Mouse (Mus musculus): ENCODE data around the gene Fam172a. TPM values are rescaled to one million over a fixed set of nuclear protein-coding genes. Genes with fewer than 3 reads are reported as not detected.

Gene Fam172a
- polyA plus RNA-seq, 1 experiment from 2014 or later = 23.3 TPM

DNA sequence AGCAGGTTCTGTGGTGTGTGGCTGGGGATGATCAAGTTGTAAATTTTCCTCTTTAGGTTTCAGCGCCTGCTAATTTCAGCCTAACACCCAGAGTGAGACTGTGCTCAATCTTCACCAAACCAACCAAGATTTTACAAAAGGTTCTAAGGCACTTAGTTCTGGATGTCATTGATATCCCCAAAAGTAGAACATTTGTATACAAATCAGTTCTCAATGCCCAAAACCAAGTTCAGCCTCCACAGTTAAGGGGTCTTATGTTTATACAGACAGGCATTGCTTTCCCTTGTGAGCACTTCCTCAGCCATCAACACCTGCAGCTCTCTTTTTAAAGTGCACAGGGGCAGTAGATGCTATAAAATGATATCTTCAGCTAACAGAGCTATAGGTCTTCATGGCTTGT is 473.1 kb downstream of the Fam172a start:
- Histone ChIP-seq H3K9me3 (ENCODE audit: control insufficient read depth, low read length) (no peaks in the 10 kb centered on the region), H3K4me3 (ENCODE audit: control insufficient read depth in 1 of 2, insufficient read depth in 1 of 2, low read depth in 1 of 2, low read length in 2 of 2) (no peak overlapping the region), H3K36me3 (ENCODE audit: control insufficient read depth, insufficient read depth, low read length) (no peaks in the 10 kb centered on the region), H3K4me1 (ENCODE audit: control insufficient read depth in 2 of 2, insufficient read depth in 2 of 2, low read length in 2 of 2) (peaks cover 2 to 6% of the 10 kb centered on the region in 2 experiments; a peak in 3 of 4 replicates), H3K9ac (ENCODE audit: low read length) (no peak overlapping the region), H3K27ac (replicated peaks in 1 of 2; ENCODE audit: control insufficient read depth in 1 of 2, insufficient read depth in 1 of 2, low read depth in 2 of 2, low read length in 2 of 2) (no peak overlapping the region), H3K27me3 (ENCODE audit: control insufficient read depth, insufficient read depth, low read length) (peaks cover 92% of the 10 kb centered on the region), H3K4me2 (ENCODE audit: low read length) (no peak overlapping the region)
- no peak for ATAC-seq (ENCODE audit: insufficient number of reproducible peaks, insufficient read depth, low FRiP score, low read depth)
- 8% methylated on average over 1 of the region's 1 CpGs for WGBS

DNA sequence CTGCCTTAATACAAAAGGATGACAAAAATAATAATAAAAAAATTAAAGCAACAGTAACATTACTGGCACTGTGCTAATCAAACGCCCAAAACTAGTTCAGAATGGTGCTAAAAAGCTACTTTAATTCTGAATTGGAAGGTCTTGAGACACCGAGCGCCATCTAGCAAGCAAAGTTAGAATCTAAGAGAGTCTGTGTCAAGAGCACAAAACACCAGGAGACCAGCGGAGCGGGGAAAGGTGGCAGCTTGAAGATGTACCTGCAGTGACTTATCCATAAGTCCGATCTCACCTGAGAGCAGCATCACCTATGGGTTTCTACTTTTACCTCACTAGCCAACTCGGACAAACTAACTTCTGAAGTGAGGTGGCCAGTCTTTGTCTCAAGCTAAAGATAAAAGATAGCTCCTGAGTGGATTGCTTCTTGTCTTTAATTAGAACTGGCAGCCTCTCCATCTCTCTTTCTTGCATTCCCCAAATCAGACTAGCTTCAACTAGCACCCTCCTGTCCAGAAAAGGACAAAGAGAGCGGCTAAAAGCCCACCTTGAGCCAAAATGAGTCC is 474.1 kb downstream of the Fam172a start:
- H3K4me2 ChIP-seq (ENCODE audit: low read length) = no peak overlapping the region
- H3K9ac ChIP-seq (ENCODE audit: low read length) = no peak overlapping the region
- no peaks in the 10 kb centered on the region for H3K9me3 ChIP-seq (ENCODE audit: control insufficient read depth, low read length)
- peaks cover 94% of the 10 kb centered on the region for H3K27me3 ChIP-seq (ENCODE audit: control insufficient read depth, insufficient read depth, low read length)
- no peak for ATAC-seq (ENCODE audit: insufficient number of reproducible peaks, insufficient read depth, low FRiP score, low read depth)
- H3K36me3 ChIP-seq (ENCODE audit: control insufficient read depth, insufficient read depth, low read length) = no peaks in the 10 kb centered on the region
- peaks cover 2 to 6% of the 10 kb centered on the region in 2 experiments; a peak in 3 of 4 replicates for H3K4me1 ChIP-seq (ENCODE audit: control insufficient read depth in 2 of 2, insufficient read depth in 2 of 2, low read length in 2 of 2)
- H3K27ac ChIP-seq (replicated peaks in 1 of 2; ENCODE audit: control insufficient read depth in 1 of 2, insufficient read depth in 1 of 2, low read depth in 2 of 2, low read length in 2 of 2) = no peak overlapping the region
- WGBS = 2% methylated on average over 8 of the region's 8 CpGs
- no peak overlapping the region for H3K4me3 ChIP-seq (ENCODE audit: control insufficient read depth in 1 of 2, insufficient read depth in 1 of 2, low read depth in 1 of 2, low read length in 2 of 2)

DNA sequence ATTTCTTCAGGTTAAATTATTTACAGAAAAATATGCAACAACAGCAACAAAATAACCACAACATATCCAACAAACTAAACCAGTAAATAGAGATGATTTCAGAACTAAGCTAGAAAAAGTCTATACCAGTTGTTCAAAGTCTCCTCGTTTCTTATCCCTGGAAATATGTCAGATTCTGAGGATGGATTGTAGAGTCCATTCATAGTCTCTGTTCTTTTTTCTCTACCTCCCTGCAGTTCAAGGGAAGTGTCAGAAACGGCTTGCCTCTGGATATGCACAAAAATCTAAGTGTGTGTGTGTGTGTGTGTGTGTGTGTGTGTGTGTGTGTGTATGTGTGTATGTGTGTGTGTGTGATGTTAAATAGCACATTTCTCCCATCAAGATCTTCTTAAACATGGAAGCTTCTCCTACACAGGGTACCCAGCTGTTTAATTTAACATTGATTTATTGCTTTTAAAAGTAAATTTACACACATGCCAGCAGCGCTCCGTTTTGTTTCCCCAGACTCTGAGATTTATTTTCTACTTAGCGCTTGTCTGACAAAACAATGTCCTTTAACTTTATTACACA is 475.6 kb downstream of the Fam172a start:
- Histone ChIP-seq H3K36me3 (ENCODE audit: control insufficient read depth, insufficient read depth, low read length) (no peaks in the 10 kb centered on the region), H3K4me1 (ENCODE audit: control insufficient read depth in 2 of 2, insufficient read depth in 2 of 2, low read length in 2 of 2) (peaks cover 2 to 13% of the 10 kb centered on the region in 2 experiments; a peak in 3 of 4 replicates), H3K9me3 (ENCODE audit: control insufficient read depth, low read length) (no peaks in the 10 kb centered on the region), H3K4me2 (ENCODE audit: low read length) (no peak overlapping the region), H3K9ac (ENCODE audit: low read length) (no peak overlapping the region), H3K27me3 (ENCODE audit: control insufficient read depth, insufficient read depth, low read length) (peaks cover 96% of the 10 kb centered on the region), H3K27ac (replicated peaks in 1 of 2; ENCODE audit: control insufficient read depth in 1 of 2, insufficient read depth in 1 of 2, low read depth in 2 of 2, low read length in 2 of 2) (no peak overlapping the region), H3K4me3 (ENCODE audit: control insufficient read depth in 1 of 2, insufficient read depth in 1 of 2, low read depth in 1 of 2, low read length in 2 of 2) (no peak overlapping the region)
- no peak for ATAC-seq (ENCODE audit: insufficient number of reproducible peaks, insufficient read depth, low FRiP score, low read depth)
- WGBS = 10% methylated on average over 5 of the region's 5 CpGs

DNA sequence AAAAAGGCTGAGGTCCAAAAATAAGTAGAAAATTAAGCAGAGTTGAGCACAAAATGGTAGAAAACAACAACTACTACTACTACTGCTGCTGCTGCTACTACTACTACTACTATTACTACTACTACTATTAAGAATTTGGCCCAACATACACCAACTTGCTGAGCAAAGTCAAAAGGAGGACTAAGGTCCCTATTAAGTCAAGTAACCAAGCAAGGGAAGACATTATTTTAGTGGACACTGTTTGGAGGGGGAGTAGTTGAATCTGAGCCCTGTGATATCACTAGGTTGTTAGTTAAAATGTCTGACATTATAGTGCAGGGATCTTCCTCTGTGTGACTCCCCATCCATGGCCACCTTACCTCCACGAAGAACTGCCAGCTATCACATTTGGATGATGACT is 476.2 kb downstream of the Fam172a start:
- Histone ChIP-seq H3K4me1 (ENCODE audit: control insufficient read depth in 2 of 2, insufficient read depth in 2 of 2, low read length in 2 of 2) (peaks cover 2 to 13% of the 10 kb centered on the region in 2 experiments; a peak in 3 of 4 replicates), H3K27me3 (ENCODE audit: control insufficient read depth, insufficient read depth, low read length) (peaks cover 96% of the 10 kb centered on the region), H3K36me3 (ENCODE audit: control insufficient read depth, insufficient read depth, low read length) (no peaks in the 10 kb centered on the region), H3K4me3 (ENCODE audit: control insufficient read depth in 1 of 2, insufficient read depth in 1 of 2, low read depth in 1 of 2, low read length in 2 of 2) (no peak overlapping the region), H3K9me3 (ENCODE audit: control insufficient read depth, low read length) (no peaks in the 10 kb centered on the region), H3K27ac (replicated peaks in 1 of 2; ENCODE audit: control insufficient read depth in 1 of 2, insufficient read depth in 1 of 2, low read depth in 2 of 2, low read length in 2 of 2) (no peak overlapping the region), H3K4me2 (ENCODE audit: low read length) (no peak overlapping the region), H3K9ac (ENCODE audit: low read length) (no peak overlapping the region)
- no peak for ATAC-seq (ENCODE audit: insufficient number of reproducible peaks, insufficient read depth, low FRiP score, low read depth)
- 0% methylated on average over 1 of the region's 1 CpGs for WGBS

DNA sequence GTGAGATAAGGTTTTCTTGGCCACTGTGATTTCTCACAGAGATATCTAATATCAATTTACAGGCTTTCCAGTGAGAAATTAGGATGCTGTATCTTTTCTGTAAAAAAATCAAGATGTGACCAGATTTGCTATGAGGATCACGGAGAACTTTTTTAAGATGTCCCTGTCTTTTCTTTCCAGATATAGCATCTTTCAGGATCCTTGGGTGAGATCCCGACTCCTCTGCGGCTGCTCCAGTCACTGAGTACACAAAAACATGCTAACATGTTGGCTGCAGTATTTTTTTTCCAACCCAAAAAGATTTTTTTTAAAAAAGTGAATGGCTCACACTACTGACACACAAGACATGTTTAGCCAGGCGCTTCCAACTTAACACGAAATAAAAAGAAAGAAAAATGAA is 476.9 kb downstream of the Fam172a start:
- H3K4me3 ChIP-seq (ENCODE audit: control insufficient read depth in 1 of 2, insufficient read depth in 1 of 2, low read depth in 1 of 2, low read length in 2 of 2) = peak overlapping the region in 1 of 2 experiments; percentile 34; a peak in 1 of 4 replicates
- H3K27ac ChIP-seq (replicated peaks in 1 of 2; ENCODE audit: control insufficient read depth in 1 of 2, insufficient read depth in 1 of 2, low read depth in 2 of 2, low read length in 2 of 2) = no peak overlapping the region
- no peaks in the 10 kb centered on the region for H3K9me3 ChIP-seq (ENCODE audit: control insufficient read depth, low read length)
- peaks cover 2 to 13% of the 10 kb centered on the region in 2 experiments; a peak in 3 of 4 replicates for H3K4me1 ChIP-seq (ENCODE audit: control insufficient read depth in 2 of 2, insufficient read depth in 2 of 2, low read length in 2 of 2)
- H3K36me3 ChIP-seq (ENCODE audit: control insufficient read depth, insufficient read depth, low read length) = no peaks in the 10 kb centered on the region
- ATAC-seq (ENCODE audit: insufficient number of reproducible peaks, insufficient read depth, low FRiP score, low read depth) = no peak
- H3K4me2 ChIP-seq (ENCODE audit: low read length) = peak overlapping the region; percentile 60; the same call in 1 of the 2 replicates
- no peak overlapping the region for H3K9ac ChIP-seq (ENCODE audit: low read length)
- WGBS = 9% methylated on average over 5 of the region's 5 CpGs
- H3K27me3 ChIP-seq (ENCODE audit: control insufficient read depth, insufficient read depth, low read length) = peaks cover 96% of the 10 kb centered on the region

DNA sequence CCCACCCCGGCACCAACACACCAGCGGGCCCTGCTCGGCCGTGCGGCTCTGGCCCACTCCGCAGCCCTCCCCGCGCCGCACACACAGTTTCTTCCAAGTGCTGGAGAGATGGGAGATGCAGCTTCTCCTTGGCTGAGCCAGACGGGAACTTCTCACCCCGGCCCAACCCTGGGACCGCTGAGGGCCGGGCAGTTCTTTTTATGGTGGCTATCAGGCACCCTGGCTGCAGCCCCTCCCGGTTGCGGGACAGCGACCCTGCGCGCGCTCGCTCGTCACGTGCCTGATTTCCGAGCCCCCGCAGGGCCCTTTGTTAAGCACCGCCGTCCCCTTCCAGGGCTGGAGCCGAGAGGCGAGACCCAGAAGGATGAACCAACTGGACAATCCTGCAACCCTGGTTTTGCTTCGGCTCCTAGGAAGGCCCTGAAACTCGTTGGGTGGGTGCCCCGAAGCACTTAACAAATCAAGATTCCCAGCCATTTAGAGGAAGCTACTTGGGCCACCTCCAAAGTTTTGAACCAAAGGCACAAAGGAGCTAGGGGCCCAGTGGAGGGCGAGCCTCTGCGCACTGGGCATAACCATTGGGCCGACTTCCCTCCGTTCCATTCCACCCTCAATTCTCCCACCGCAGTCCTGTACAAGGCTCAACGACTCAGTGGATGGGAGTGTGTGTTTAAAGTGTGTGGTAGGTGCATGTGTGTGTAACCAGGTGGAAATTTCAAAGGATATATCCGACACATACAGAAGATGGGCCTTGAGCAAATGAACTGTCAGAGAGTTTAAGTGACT is 477.7 kb downstream of the Fam172a start:
- Histone ChIP-seq H3K4me3 (ENCODE audit: control insufficient read depth in 1 of 2, insufficient read depth in 1 of 2, low read depth in 1 of 2, low read length in 2 of 2) (peak overlapping the region; percentile 11 to 34), H3K27ac (replicated peaks in 1 of 2; ENCODE audit: control insufficient read depth in 1 of 2, insufficient read depth in 1 of 2, low read depth in 2 of 2, low read length in 2 of 2) (no peak overlapping the region), H3K9me3 (ENCODE audit: control insufficient read depth, low read length) (no peaks in the 10 kb centered on the region), H3K36me3 (ENCODE audit: control insufficient read depth, insufficient read depth, low read length) (no peaks in the 10 kb centered on the region), H3K4me1 (ENCODE audit: control insufficient read depth in 2 of 2, insufficient read depth in 2 of 2, low read length in 2 of 2) (peaks cover 2 to 13% of the 10 kb centered on the region in 2 experiments; a peak in 3 of 4 replicates), H3K9ac (ENCODE audit: low read length) (peak overlapping the region; percentile 55; the same call in 1 of the 2 replicates), H3K27me3 (ENCODE audit: control insufficient read depth, insufficient read depth, low read length) (peaks cover 96% of the 10 kb centered on the region), H3K4me2 (ENCODE audit: low read length) (peak overlapping the region; percentile 60)
- 4% methylated on average over 38 of the region's 38 CpGs for WGBS
- ATAC-seq (ENCODE audit: insufficient number of reproducible peaks, insufficient read depth, low FRiP score, low read depth) = no peak

DNA sequence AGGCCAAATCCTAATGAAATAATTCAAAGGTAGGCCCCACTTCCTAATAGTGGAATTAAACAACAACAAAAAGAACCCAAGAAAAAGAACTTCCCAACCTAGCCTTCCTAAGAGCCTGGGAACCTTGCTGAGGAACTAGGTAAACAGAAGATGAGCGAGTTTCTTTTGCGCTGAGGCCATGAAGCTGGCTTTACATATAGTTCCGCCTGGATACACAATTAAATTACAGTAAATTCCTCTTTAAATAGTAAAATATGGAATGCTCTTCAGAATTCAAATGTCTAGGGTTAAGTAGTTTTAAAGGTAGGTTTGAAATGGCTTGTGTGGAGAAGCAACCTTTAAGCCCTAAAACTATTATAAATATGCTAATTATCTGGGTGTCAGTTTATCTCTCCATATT is 478.4 kb downstream of the Fam172a start:
- H3K4me1 ChIP-seq (ENCODE audit: control insufficient read depth in 2 of 2, insufficient read depth in 2 of 2, low read length in 2 of 2) = peaks cover 2 to 13% of the 10 kb centered on the region in 2 experiments; a peak in 3 of 4 replicates
- H3K36me3 ChIP-seq (ENCODE audit: control insufficient read depth, insufficient read depth, low read length) = no peaks in the 10 kb centered on the region
- H3K4me3 ChIP-seq (ENCODE audit: control insufficient read depth in 1 of 2, insufficient read depth in 1 of 2, low read depth in 1 of 2, low read length in 2 of 2) = no peak overlapping the region
- no peaks in the 10 kb centered on the region for H3K9me3 ChIP-seq (ENCODE audit: control insufficient read depth, low read length)
- no peak for ATAC-seq (ENCODE audit: insufficient number of reproducible peaks, insufficient read depth, low FRiP score, low read depth)
- H3K9ac ChIP-seq (ENCODE audit: low read length) = no peak overlapping the region
- no peak overlapping the region for H3K4me2 ChIP-seq (ENCODE audit: low read length)
- WGBS = 29% methylated on average over 3 of the region's 3 CpGs
- no peak overlapping the region for H3K27ac ChIP-seq (replicated peaks in 1 of 2; ENCODE audit: control insufficient read depth in 1 of 2, insufficient read depth in 1 of 2, low read depth in 2 of 2, low read length in 2 of 2)
- H3K27me3 ChIP-seq (ENCODE audit: control insufficient read depth, insufficient read depth, low read length) = peaks cover 97% of the 10 kb centered on the region

All from heart, embryonic 14.5 days (tissue).